Mouse (Mus musculus) megakaryocyte, embryonic 14.5 days (primary cell): ENCODE measurements around the gene Kifc3.

Experiments
- FLI1 ChIP-seq: IDR thresholded peaks from 2 replicates; pipeline ENCODE4 v1.6.1; 2012; ENCODE audit warnings: low read length, inconsistent platforms, mixed read lengths
- GATA1 ChIP-seq: IDR thresholded peaks from 3 replicates; pipeline ENCODE4 v1.6.1; 2012; ENCODE audit warnings: mixed read lengths, low read length, inconsistent platforms, borderline replicate concordance

DNA sequence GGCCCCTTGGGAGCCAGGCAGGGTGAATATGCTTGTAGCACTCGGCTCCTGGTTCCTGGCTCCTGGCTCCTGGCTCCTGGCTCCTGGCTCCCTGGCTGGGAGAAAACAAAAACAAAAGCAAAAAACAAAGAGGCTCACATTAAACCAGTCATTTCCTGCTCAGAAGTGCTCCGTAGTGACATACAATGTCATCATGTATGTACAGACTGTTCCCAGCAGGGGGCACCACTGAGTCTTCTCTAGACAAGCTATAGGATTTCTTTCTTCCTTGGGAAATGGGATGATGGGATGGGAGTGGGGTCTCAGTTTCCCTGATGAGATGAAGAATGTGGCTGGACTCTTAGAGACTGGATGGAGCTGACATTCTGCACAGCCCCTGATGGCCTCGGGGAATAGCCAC lies 135.0 kb downstream of the Kifc3 start:
- TF ChIP-seq GATA1, result no peak
- TF ChIP-seq FLI1, result no peak
